Mouse (Mus musculus) C2C12 (cell line): ENCODE measurements at regions not wholly inside any gene's neighbourhood (a gene's known extent, or its start where the extent isn't known, plus 50 kb on each side); places are given as distances from the start of the nearest gene placed in this dataset.

Source experiments
- H3K27me3 ChIP-seq: one replicate; pipeline ENCODE4 v1.6.1; 2011; ENCODE audit not compliant: control insufficient read depth, insufficient read depth, insufficient read length
- H3K36me3 ChIP-seq: one replicate; pipeline ENCODE4 v1.6.1; 2011; ENCODE audit not compliant: control insufficient read depth, insufficient read depth
- H3K4me3 ChIP-seq: one replicate; pipeline ENCODE4 v1.5.1; 2011; ENCODE audit warnings: mild to moderate bottlenecking, control low read depth; ENCODE audit not compliant: poor library complexity, insufficient read depth, severe bottlenecking
- H3K79me2 ChIP-seq: one replicate; pipeline ENCODE4 v1.6.1; 2011; ENCODE audit not compliant: control insufficient read depth, insufficient read depth
- H3K79me3 ChIP-seq: one replicate; pipeline ENCODE4 v1.6.1; 2011; ENCODE audit warnings: low read depth, control low read depth
- H3ac ChIP-seq: one replicate; pipeline ENCODE3; 2011; ENCODE audit warnings: low read depth; ENCODE audit not compliant: control insufficient read depth, insufficient read length
- CEBPB ChIP-seq: IDR thresholded peaks from one replicate; pipeline ENCODE4 v1.6.1; 2011; ENCODE audit warnings: low read depth, mild to moderate bottlenecking, control low read depth, moderate library complexity
- CTCF ChIP-seq: IDR thresholded peaks from one replicate; pipeline ENCODE4 v1.5.1; 2011; ENCODE audit not compliant: control insufficient read depth, insufficient read depth, insufficient read length
- FOSL1 ChIP-seq: IDR thresholded peaks from one replicate; pipeline ENCODE4 v1.8.0; 2011; ENCODE audit warnings: mild to moderate bottlenecking, low read length; ENCODE audit not compliant: poor library complexity, insufficient read depth, severe bottlenecking
- MAX ChIP-seq: IDR thresholded peaks from one replicate; pipeline ENCODE4 v1.6.1; 2011; ENCODE audit warnings: mild to moderate bottlenecking, control low read depth
- MYOD1 ChIP-seq: IDR thresholded peaks from one replicate; pipeline ENCODE4 v1.6.1; 2011; ENCODE audit warnings: low read depth; ENCODE audit not compliant: control insufficient read depth, insufficient read length
- MYOG ChIP-seq: IDR thresholded peaks from one replicate; pipeline ENCODE4 v1.6.1; 2011; ENCODE audit not compliant: control insufficient read depth, insufficient read length; ENCODE audit errors: extremely low read depth
- USF1 ChIP-seq: IDR thresholded peaks from one replicate; pipeline ENCODE4 v1.6.1; 2011; ENCODE audit warnings: low read depth, mild to moderate bottlenecking, control low read depth, moderate library complexity

GRCm38 (mm10) chr2:84119839-84120238 is 129.5 kb downstream of the Gm13691 start:
- TF ChIP-seq USF1 (no peak), MYOD1 (no peak), CTCF (no peak), FOSL1 (no peak), CEBPB (no peak), MYOG (no peak), MAX (no peak)
- Histone ChIP-seq H3K36me3 (no peaks in the 10 kb centered on the region), H3K27me3 (no peaks in the 10 kb centered on the region), H3K79me2 (no peaks in the 10 kb centered on the region), H3K79me3 (no peaks in the 10 kb centered on the region), H3ac (no peak overlapping the region), H3K4me3 (no peak overlapping the region)

- H3K79me3 ChIP-seq = no peaks in the 10 kb centered on the region
- TF ChIP-seq MYOG = no peak
- TF ChIP-seq MYOD1 = no peak
- TF ChIP-seq CTCF = no peak
- TF ChIP-seq FOSL1 = no peak
- no peak for TF ChIP-seq MAX
- TF ChIP-seq USF1 = no peak
- TF ChIP-seq CEBPB = no peak
Observed at GRCm38 (mm10) chr2:84127586-84127985, 137.2 kb downstream of the Gm13691 start.

GRCm38 (mm10) chr2:84161742-84162141 is 171.4 kb downstream of the Gm13691 start:
- TF ChIP-seq FOSL1 (no peak), MAX (no peak), CTCF (no peak), MYOD1 (no peak), CEBPB (no peak), MYOG (no peak), USF1 (no peak)

More at GRCm38 (mm10) chr2:84127586-84127985, 137.2 kb downstream of the Gm13691 start:
- H3ac ChIP-seq = no peak overlapping the region
- H3K79me2 ChIP-seq = no peaks in the 10 kb centered on the region
- H3K4me3 ChIP-seq = no peak overlapping the region
- no peaks in the 10 kb centered on the region for H3K27me3 ChIP-seq
- H3K36me3 ChIP-seq = no peaks in the 10 kb centered on the region

GRCm38 (mm10) chr2:84173450-84173849 is 183.1 kb downstream of the Gm13691 start:
- no peaks in the 10 kb centered on the region for H3K36me3 ChIP-seq
- no peaks in the 10 kb centered on the region for H3K79me2 ChIP-seq
- no peaks in the 10 kb centered on the region for H3K79me3 ChIP-seq
- no peak for TF ChIP-seq CTCF
- no peak for TF ChIP-seq CEBPB
- no peak for TF ChIP-seq MYOG
- no peak for TF ChIP-seq MAX
- no peak for TF ChIP-seq MYOD1
- TF ChIP-seq USF1 = no peak
- no peak for TF ChIP-seq FOSL1
- no peak overlapping the region for H3K4me3 ChIP-seq
- H3K27me3 ChIP-seq = no peaks in the 10 kb centered on the region
- H3ac ChIP-seq = no peak overlapping the region

More at GRCm38 (mm10) chr2:84161742-84162141, 171.4 kb downstream of the Gm13691 start:
- H3K79me3 ChIP-seq = no peaks in the 10 kb centered on the region
- H3K27me3 ChIP-seq = no peaks in the 10 kb centered on the region
- H3K36me3 ChIP-seq = no peaks in the 10 kb centered on the region
- no peak overlapping the region for H3K4me3 ChIP-seq
- H3K79me2 ChIP-seq = no peaks in the 10 kb centered on the region
- no peak overlapping the region for H3ac ChIP-seq

- H3ac ChIP-seq = no peak overlapping the region
- H3K27me3 ChIP-seq = no peaks in the 10 kb centered on the region
- TF ChIP-seq MYOG (no peak), CEBPB (no peak), CTCF (no peak), MAX (no peak), FOSL1 (no peak), USF1 (no peak), MYOD1 (no peak)
Observed at GRCm38 (mm10) chr2:84183624-84184287, 193.4 kb downstream of the Gm13691 start.

More at GRCm38 (mm10) chr2:84183624-84184287, 193.4 kb downstream of the Gm13691 start:
- Histone ChIP-seq H3K79me2 (no peaks in the 10 kb centered on the region), H3K36me3 (no peaks in the 10 kb centered on the region), H3K79me3 (no peaks in the 10 kb centered on the region), H3K4me3 (no peak overlapping the region)
